Mouse (Mus musculus): ENCODE measurements around the gene Tmem131l. TPM values are rescaled to one million over a fixed set of nuclear protein-coding genes. Genes with fewer than 3 reads are reported as not detected.

Gene Tmem131l
- polyA plus RNA-seq, 1 experiment from 2014 or later: 89.0 TPM

- Histone ChIP-seq H3K27ac (ENCODE audit: low read depth, low read length) (no peak overlapping the region), H3K4me2 (replicated peaks; ENCODE audit: low read depth, low read length) (no peak overlapping the region), H3K4me3 (ENCODE audit: low read depth, low read length) (no peak overlapping the region), H3K27me3 (ENCODE audit: control insufficient read depth, insufficient read depth, low read length) (no peaks in the 10 kb centered on the region), H3K9ac (ENCODE audit: low read depth, low read length) (no peak overlapping the region), H3K36me3 (ENCODE audit: control insufficient read depth, insufficient read depth, low read length) (peaks cover 7% of the 10 kb centered on the region; the same call in 1 of the 2 replicates), H3K9me3 (ENCODE audit: control insufficient read depth, low read length) (peaks cover 2% of the 10 kb centered on the region; the same call in 1 of the 2 replicates), H3K4me1 (replicated peaks; ENCODE audit: control insufficient read depth, insufficient read depth, low read length) (no peaks in the 10 kb centered on the region)
- DNase-seq (ENCODE audit: low spot score) (no peak), ATAC-seq (ENCODE audit: low FRiP score) (no peak)
- 81% methylated on average over 5 of the region's 5 CpGs for whole genome bisulfite sequencing
Measured at GRCm38 (mm10) chr3:84010995-84011663, 28.8 kb downstream of the Tmem131l start.

DNA sequence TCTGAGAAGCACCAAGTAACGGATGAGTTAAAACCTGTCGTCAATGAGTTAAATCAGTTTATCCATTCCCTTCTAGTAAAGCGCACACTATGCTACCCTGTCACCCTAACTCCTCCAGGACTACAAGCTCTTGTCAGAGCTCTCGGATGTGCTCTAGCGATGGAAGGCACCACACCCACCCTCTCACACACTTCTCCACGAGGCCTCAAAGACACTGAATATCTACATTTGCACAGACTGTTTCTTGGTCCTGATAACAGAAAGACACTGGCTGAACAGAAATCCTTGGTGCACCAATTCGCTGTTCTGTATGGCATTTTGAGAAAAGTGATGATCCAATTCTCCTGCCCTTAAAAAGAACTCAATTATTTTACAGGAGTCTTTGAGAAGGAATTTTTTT, 34.0 kb downstream of the Tmem131l start:
- Histone ChIP-seq H3K9me3 (ENCODE audit: control insufficient read depth, low read length) (no peaks in the 10 kb centered on the region), H3K9ac (ENCODE audit: low read depth, low read length) (no peak overlapping the region), H3K4me1 (replicated peaks; ENCODE audit: control insufficient read depth, insufficient read depth, low read length) (no peaks in the 10 kb centered on the region), H3K4me2 (replicated peaks; ENCODE audit: low read depth, low read length) (no peak overlapping the region), H3K27ac (ENCODE audit: low read depth, low read length) (no peak overlapping the region), H3K27me3 (ENCODE audit: control insufficient read depth, insufficient read depth, low read length) (no peaks in the 10 kb centered on the region), H3K4me3 (ENCODE audit: low read depth, low read length) (no peak overlapping the region), H3K36me3 (ENCODE audit: control insufficient read depth, insufficient read depth, low read length) (no peaks in the 10 kb centered on the region; the same call in 1 of the 2 replicates)
- no peak for DNase-seq (ENCODE audit: low spot score)
- no peak for ATAC-seq (ENCODE audit: low FRiP score)
- 90% methylated on average over 7 of the region's 7 CpGs for WGBS

DNA sequence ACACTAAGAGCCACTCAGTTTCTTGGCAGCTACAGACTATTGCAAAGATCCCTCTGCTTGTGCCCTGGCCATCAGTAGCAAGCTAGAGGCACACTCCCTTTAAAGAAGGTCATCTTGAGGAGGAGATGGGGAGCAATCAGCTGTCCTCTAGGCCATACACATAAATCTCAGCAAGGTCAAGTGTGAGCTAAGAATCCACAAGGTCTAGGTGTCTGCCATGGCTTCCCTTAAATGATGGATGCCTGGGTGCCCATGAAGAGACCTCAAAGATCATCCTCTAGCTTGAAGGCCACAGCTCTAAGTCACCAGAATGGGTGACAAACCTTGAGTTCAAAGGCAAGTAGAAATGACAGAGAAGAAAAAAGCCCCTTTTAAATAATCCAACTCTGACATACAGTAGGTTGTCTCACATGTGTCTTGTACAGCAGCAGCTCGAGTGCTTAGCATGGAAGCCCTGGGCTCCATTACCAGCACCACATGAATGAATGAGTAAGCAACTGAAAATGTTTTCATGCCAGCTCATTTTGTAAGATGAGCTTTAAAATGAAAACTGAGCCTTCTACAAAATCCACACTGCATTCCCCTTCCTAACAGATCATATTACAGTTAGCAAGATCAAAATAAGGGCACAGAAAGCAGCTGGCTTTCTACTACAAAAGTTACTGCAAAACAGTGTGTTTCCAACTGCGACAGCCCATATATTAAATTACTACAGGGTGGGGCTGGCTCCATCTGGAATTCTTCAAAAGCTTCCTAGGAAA, 35.5 kb downstream of the Tmem131l start:
- ATAC-seq (ENCODE audit: low FRiP score) (no peak), DNase-seq (ENCODE audit: low spot score) (no peak)
- no peaks in the 10 kb centered on the region for H3K9me3 ChIP-seq (ENCODE audit: control insufficient read depth, low read length)
- H3K4me1 ChIP-seq (replicated peaks; ENCODE audit: control insufficient read depth, insufficient read depth, low read length): no peaks in the 10 kb centered on the region
- WGBS: 68% methylated on average over 2 of the region's 2 CpGs
- no peak overlapping the region for H3K4me3 ChIP-seq (ENCODE audit: low read depth, low read length)
- no peaks in the 10 kb centered on the region; the same call in 1 of the 2 replicates for H3K36me3 ChIP-seq (ENCODE audit: control insufficient read depth, insufficient read depth, low read length)
- H3K9ac ChIP-seq (ENCODE audit: low read depth, low read length): no peak overlapping the region
- no peaks in the 10 kb centered on the region for H3K27me3 ChIP-seq (ENCODE audit: control insufficient read depth, insufficient read depth, low read length)
- no peak overlapping the region for H3K4me2 ChIP-seq (replicated peaks; ENCODE audit: low read depth, low read length)
- no peak overlapping the region for H3K27ac ChIP-seq (ENCODE audit: low read depth, low read length)

DNA sequence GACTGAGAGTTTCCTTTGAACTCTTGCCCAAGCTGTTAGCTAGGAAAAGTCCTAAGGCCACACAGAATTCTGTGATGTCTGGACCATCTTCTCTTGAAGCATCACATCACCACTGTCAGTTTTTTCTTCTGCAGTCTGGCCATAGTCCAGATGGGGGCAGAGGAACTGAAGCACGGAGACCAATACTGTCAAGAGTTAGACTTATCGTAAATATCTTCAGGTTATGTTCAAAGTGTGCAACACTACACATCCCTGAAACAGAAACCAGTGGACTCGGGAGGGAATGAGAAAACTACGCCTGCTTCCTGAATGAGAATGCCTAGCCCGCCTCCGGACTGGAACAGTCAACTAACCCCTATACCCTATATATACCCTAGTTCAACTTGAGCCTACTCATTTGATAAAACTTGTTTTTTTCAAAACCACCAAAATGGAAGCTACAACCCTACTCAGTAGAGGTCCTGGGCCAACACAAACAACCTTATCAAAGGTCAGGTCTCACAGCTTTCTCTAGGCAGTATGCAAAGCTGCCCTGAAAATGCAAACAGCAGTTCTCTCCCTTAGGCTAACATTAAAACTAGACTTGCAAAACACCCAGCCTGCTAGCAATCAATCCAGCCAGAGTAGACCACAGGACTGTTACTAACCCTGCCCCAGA, 37.4 kb downstream of the Tmem131l start:
- Histone ChIP-seq H3K4me3 (ENCODE audit: low read depth, low read length) (no peak overlapping the region), H3K27me3 (ENCODE audit: control insufficient read depth, insufficient read depth, low read length) (no peaks in the 10 kb centered on the region), H3K9me3 (ENCODE audit: control insufficient read depth, low read length) (no peaks in the 10 kb centered on the region), H3K36me3 (ENCODE audit: control insufficient read depth, insufficient read depth, low read length) (no peaks in the 10 kb centered on the region; the same call in 1 of the 2 replicates), H3K27ac (ENCODE audit: low read depth, low read length) (no peak overlapping the region), H3K4me1 (replicated peaks; ENCODE audit: control insufficient read depth, insufficient read depth, low read length) (no peaks in the 10 kb centered on the region), H3K9ac (ENCODE audit: low read depth, low read length) (no peak overlapping the region), H3K4me2 (replicated peaks; ENCODE audit: low read depth, low read length) (no peak overlapping the region)
- no peak for ATAC-seq (ENCODE audit: low FRiP score)
- DNase-seq (ENCODE audit: low spot score): no peak
- WGBS: 92% methylated on average over 6 of the region's 6 CpGs

DNA sequence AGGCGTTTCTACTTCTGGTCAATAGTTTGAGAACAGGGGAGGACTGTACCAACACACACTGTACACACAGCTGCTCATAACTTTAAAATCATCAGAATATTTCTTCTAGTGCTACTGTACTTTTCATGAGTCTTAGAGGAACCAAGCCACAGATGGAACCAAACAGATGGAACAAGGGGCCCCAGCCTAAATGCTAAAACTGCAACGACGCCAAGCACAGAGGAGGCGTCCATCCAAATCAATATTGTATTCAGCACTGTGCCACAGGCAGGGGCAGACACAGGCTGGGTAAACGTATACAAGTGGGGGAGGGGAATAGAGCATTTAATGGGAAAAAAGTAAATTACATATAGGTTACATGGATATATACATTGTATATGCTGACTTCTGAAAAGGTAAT, 42.4 kb downstream of the Tmem131l start:
- no peaks in the 10 kb centered on the region for H3K36me3 ChIP-seq (ENCODE audit: control insufficient read depth, insufficient read depth, low read length)
- H3K27me3 ChIP-seq (ENCODE audit: control insufficient read depth, insufficient read depth, low read length): no peaks in the 10 kb centered on the region
- peaks cover 12% of the 10 kb centered on the region for H3K4me1 ChIP-seq (replicated peaks; ENCODE audit: control insufficient read depth, insufficient read depth, low read length)
- H3K4me3 ChIP-seq (ENCODE audit: low read depth, low read length): no peak overlapping the region
- no peak overlapping the region for H3K27ac ChIP-seq (ENCODE audit: low read depth, low read length)
- no peak for ATAC-seq (ENCODE audit: low FRiP score)
- H3K9me3 ChIP-seq (ENCODE audit: control insufficient read depth, low read length): no peaks in the 10 kb centered on the region
- no peak overlapping the region for H3K9ac ChIP-seq (ENCODE audit: low read depth, low read length)
- no peak overlapping the region for H3K4me2 ChIP-seq (replicated peaks; ENCODE audit: low read depth, low read length)
- WGBS: 57% methylated on average over 5 of the region's 5 CpGs
- DNase-seq (ENCODE audit: low spot score): no peak

DNA sequence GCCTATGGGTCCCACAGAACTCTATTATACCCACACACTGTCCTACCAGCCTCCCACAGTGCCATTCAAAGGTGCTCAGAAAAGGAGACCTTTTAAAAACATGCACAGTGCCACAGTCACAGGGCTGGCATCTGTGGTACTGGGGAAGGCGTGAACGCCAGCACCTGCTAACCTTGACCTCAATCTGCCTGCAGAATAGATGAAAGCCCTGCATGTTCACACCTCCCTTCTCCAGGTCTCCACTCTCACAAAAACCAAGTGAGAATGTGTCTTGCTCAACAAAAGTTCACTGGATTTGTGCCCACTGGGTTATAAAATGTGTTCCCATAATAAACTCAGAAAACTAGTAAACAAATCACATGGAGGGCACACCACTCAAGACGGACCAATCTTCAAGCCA, 42.9 kb downstream of the Tmem131l start:
- Histone ChIP-seq H3K9ac (ENCODE audit: low read depth, low read length) (no peak overlapping the region), H3K4me2 (replicated peaks; ENCODE audit: low read depth, low read length) (no peak overlapping the region), H3K4me1 (replicated peaks; ENCODE audit: control insufficient read depth, insufficient read depth, low read length) (peaks cover 12% of the 10 kb centered on the region), H3K36me3 (ENCODE audit: control insufficient read depth, insufficient read depth, low read length) (no peaks in the 10 kb centered on the region), H3K27me3 (ENCODE audit: control insufficient read depth, insufficient read depth, low read length) (no peaks in the 10 kb centered on the region), H3K9me3 (ENCODE audit: control insufficient read depth, low read length) (no peaks in the 10 kb centered on the region), H3K4me3 (ENCODE audit: low read depth, low read length) (no peak overlapping the region), H3K27ac (ENCODE audit: low read depth, low read length) (no peak overlapping the region)
- DNase-seq (ENCODE audit: low spot score) (no peak), ATAC-seq (ENCODE audit: low FRiP score) (no peak)
- 75% methylated on average over 3 of the region's 3 CpGs for WGBS

DNA sequence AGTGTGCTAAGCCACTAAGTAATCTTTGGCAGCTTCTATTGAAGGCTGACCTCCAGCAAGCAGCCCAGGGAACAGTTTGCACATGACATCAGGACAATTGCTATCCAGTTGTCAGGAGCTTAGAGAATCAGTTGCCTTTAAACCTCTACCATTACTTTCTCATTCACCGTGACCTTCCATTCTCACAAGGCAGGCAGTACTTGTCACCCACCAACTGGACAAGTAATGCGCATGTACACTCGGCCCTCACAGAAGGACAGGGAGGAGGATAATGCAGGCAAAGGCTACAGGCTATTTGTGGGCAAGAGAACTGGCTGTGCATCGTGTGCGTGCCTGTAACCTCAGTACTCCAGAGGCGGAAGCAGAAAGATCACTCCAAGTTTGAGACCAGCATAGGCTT, 43.9 kb downstream of the Tmem131l start:
- no peak overlapping the region for H3K9ac ChIP-seq (ENCODE audit: low read depth, low read length)
- WGBS: 62% methylated on average over 6 of the region's 6 CpGs

DNA sequence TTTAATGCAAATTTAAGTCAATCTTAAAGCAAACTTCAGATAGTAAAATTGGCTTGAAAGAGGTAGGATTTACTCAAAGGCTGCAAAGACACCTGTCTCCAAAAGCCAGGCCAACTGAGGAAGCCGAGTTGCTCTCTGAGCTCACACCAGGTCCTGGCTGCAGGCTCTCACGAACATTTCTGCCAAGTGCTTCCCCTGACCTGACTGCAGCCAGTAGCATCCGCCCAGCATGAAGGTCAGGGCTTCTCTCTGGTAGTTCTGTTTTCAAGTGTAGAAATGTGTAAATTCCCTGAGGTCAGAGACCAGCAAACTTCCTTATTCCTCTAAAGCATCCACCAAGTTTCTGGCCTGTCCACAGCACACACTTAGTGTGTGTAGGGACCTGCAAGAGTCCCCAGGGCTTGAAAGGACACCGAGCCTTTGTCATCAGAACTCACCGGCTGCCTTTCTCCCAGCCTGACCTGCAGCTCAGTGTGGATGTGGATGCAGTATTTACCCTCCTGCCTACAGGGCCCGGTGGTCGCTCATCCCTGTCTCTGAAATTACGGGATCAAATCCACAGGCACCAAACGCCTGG, 44.6 kb downstream of the Tmem131l start:
- Histone ChIP-seq H3K4me2 (replicated peaks; ENCODE audit: low read depth, low read length) (no peak overlapping the region), H3K27me3 (ENCODE audit: control insufficient read depth, insufficient read depth, low read length) (no peaks in the 10 kb centered on the region), H3K9ac (ENCODE audit: low read depth, low read length) (no peak overlapping the region), H3K4me3 (ENCODE audit: low read depth, low read length) (no peak overlapping the region), H3K4me1 (replicated peaks; ENCODE audit: control insufficient read depth, insufficient read depth, low read length) (peaks cover 12% of the 10 kb centered on the region), H3K36me3 (ENCODE audit: control insufficient read depth, insufficient read depth, low read length) (no peaks in the 10 kb centered on the region), H3K27ac (ENCODE audit: low read depth, low read length) (no peak overlapping the region), H3K9me3 (ENCODE audit: control insufficient read depth, low read length) (no peaks in the 10 kb centered on the region)
- DNase-seq (ENCODE audit: low spot score) (no peak), ATAC-seq (ENCODE audit: low FRiP score) (no peak)
- 61% methylated on average over 9 of the region's 9 CpGs for WGBS

More for the DNA sequence above, 43.9 kb downstream of the Tmem131l start:
- no peaks in the 10 kb centered on the region for H3K9me3 ChIP-seq (ENCODE audit: control insufficient read depth, low read length)
- no peak overlapping the region for H3K4me2 ChIP-seq (replicated peaks; ENCODE audit: low read depth, low read length)
- peaks cover 12% of the 10 kb centered on the region for H3K4me1 ChIP-seq (replicated peaks; ENCODE audit: control insufficient read depth, insufficient read depth, low read length)
- no peak overlapping the region for H3K27ac ChIP-seq (ENCODE audit: low read depth, low read length)
- no peaks in the 10 kb centered on the region for H3K27me3 ChIP-seq (ENCODE audit: control insufficient read depth, insufficient read depth, low read length)
- no peak for ATAC-seq (ENCODE audit: low FRiP score)
- no peaks in the 10 kb centered on the region for H3K36me3 ChIP-seq (ENCODE audit: control insufficient read depth, insufficient read depth, low read length)
- no peak for DNase-seq (ENCODE audit: low spot score)
- no peak overlapping the region for H3K4me3 ChIP-seq (ENCODE audit: low read depth, low read length)
